Mouse (Mus musculus) lung, postnatal 0 days (tissue): Measurements from ENCODE around the gene Zfp316. TPM values are rescaled to one million over a fixed set of nuclear protein-coding genes. Genes with fewer than 3 reads are reported as not detected.

Experiments
- ATAC-seq: fragments of 200-750 bp; cut with Nextera tagmentation; 2 replicates; pipeline ENCODE4 v1.8.0; 2017; ENCODE audit warnings: moderate library complexity
- DNase-seq: peaks from one replicate; pipeline ENCODE4 v3.0.0-alpha.2; 2016; ENCODE audit warnings: low spot score
- H3K27ac ChIP-seq: fragments of 300-500 bp; sonication (generic); 2 replicates; pipeline ENCODE4 v1.5.1; 2014; ENCODE audit warnings: antibody characterized with exemption, mild to moderate bottlenecking, low read length, mixed read lengths
- H3K27me3 ChIP-seq: fragments of 300-500 bp; sonication (generic); replicated peaks from 2 replicates; pipeline ENCODE4 v1.6.1; 2014; ENCODE audit warnings: low read length, mixed read lengths; ENCODE audit not compliant: insufficient read depth
- H3K36me3 ChIP-seq: fragments of 300-500 bp; sonication (generic); 2 replicates; pipeline ENCODE4 v1.6.1; 2014; ENCODE audit warnings: low read length, mixed read lengths; ENCODE audit not compliant: insufficient read depth
- H3K4me1 ChIP-seq: fragments of 300-500 bp; sonication (generic); 2 replicates; pipeline ENCODE4 v1.6.1; 2014; ENCODE audit warnings: antibody characterized with exemption, low read depth, low read length, mixed read lengths; ENCODE audit not compliant: insufficient read depth
- H3K4me2 ChIP-seq: fragments of 300-500 bp; sonication (generic); replicated peaks from 2 replicates; pipeline ENCODE4 v1.6.1; 2014; ENCODE audit warnings: low read depth, mild to moderate bottlenecking, low read length, moderate library complexity, mixed read lengths
- H3K4me3 ChIP-seq: fragments of 300-500 bp; sonication (generic); 2 replicates; pipeline ENCODE4 v1.5.1; 2014; ENCODE audit warnings: low read depth, low read length
- H3K9ac ChIP-seq: fragments of 300-500 bp; sonication (generic); replicated peaks from 2 replicates; pipeline ENCODE4 v1.6.1; 2014; ENCODE audit warnings: low read depth, mild to moderate bottlenecking
- H3K9me3 ChIP-seq: fragments of 300-500 bp; sonication (generic); 2 replicates; pipeline ENCODE4 v1.6.1; 2016; ENCODE audit warnings: low read length, mixed read lengths
- CTCF ChIP-seq: IDR thresholded peaks from 2 replicates; pipeline ENCODE4 v1.5.1; 2016; ENCODE audit warnings: antibody characterized with exemption, mild to moderate bottlenecking
- EP300 ChIP-seq: IDR thresholded peaks from 2 replicates; pipeline ENCODE4 v1.6.1; 2016; ENCODE audit warnings: antibody characterized with exemption, mild to moderate bottlenecking, control low read depth
- WGBS: fragments of 180-500 bp; shearing (Covaris S2); extraction: QIAGEN DNeasy Blood & Tissue Kit; methylation state at CpG from one replicate; pipeline ENCODE4 v1.1.7; 2014; 5-methylcytosine and 5-hydroxymethylcytosine counted together
- polyA plus RNA-seq: library from polyadenylated mRNA; unstranded; fragments of >200 nt; fragmentation: Nextera tagmentation; extraction: Ambion mirVana; gene quantifications from 2 replicates; pipeline ENCODE4 v1.2.1, GENCODE M21; 2015

Gene Zfp316
- polyA plus RNA-seq, 1 experiment from 2014 or later: 1.4 TPM

DNA sequence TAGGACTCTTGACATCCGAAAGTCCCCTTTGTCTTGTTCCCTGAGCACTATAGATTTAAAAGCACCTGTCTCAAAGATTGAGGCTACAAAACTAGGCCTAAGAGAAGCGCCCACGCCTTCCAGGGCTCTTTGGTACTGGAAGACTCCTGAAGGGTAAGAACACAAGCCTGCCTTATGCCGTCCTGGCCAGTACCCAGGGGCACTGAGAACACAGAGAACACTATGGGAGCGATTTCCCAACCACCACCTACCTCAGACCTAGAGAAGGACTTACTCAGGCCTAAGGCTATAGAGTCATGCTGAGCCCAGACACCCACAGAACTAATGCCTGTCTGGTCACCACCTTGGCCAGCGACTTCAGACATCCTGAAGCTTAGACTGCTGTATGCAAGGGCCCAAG, 3.0 kb downstream of the Zfp316 start:
- TF ChIP-seq EP300 (no peak), CTCF (no peak)
- Histone ChIP-seq H3K9me3 (no peaks in the 10 kb centered on the region), H3K27ac (no peak overlapping the region), H3K4me2 (no peak overlapping the region), H3K4me1 (no peaks in the 10 kb centered on the region), H3K27me3 (no peaks in the 10 kb centered on the region), H3K36me3 (no peaks in the 10 kb centered on the region), H3K4me3 (no peak overlapping the region), H3K9ac (no peak overlapping the region)
- ATAC-seq (no peak), DNase-seq (no peak)
- WGBS: 88% methylated on average over 6 of the region's 6 CpGs

DNA sequence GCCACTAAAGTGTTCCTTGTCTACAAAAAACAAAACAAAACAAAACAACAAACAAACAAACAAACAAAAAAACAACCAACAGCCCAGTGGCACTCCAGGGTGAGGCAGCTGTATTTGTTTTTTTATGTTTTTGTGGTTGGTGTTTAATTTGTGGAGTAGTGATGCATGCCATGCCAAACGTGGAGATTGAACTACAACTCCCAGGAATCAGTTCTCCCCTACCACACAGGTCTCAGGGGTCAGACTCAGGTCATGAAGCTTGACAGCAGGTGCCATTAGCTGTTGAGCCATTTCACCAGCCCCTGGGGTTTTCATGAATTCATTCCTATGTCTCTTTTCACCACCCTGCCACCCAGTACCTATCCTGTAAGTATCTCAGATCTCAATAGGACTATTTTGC, 4.4 kb downstream of the Zfp316 start:
- WGBS: 30% methylated on average over 1 of the region's 1 CpGs
- ATAC-seq: no peak
- Histone ChIP-seq H3K4me1 (no peaks in the 10 kb centered on the region), H3K36me3 (no peaks in the 10 kb centered on the region; the same call in 1 of the 2 replicates), H3K27me3 (no peaks in the 10 kb centered on the region), H3K27ac (no peak overlapping the region), H3K4me2 (no peak overlapping the region), H3K9ac (no peak overlapping the region), H3K4me3 (no peak overlapping the region), H3K9me3 (no peaks in the 10 kb centered on the region)
- DNase-seq: no peak
- TF ChIP-seq CTCF: no peak
- no peak for TF ChIP-seq EP300

DNA sequence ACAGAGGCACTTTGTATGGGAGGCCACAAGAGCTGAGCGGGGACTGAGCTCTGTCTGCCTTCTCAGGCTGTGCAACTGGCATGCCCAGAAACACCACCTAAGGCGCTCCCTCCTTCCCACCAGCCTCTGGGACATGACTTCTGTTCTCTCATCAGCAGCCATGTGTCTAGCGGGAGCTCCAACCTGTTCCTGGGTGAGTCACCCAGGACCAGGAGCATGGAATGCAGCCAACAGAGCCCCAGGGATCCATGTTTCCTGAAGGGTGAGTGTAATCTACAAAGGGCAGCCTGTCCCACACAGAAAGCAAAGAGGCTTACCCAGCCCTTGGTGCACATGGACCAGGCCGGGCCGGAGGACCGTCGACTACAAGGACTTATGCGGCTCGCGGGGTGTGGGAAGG, 5.1 kb downstream of the Zfp316 start:
- Histone ChIP-seq H3K9me3 (no peaks in the 10 kb centered on the region), H3K9ac (no peak overlapping the region), H3K4me2 (no peak overlapping the region), H3K27me3 (no peaks in the 10 kb centered on the region), H3K4me3 (no peak overlapping the region), H3K27ac (no peak overlapping the region), H3K36me3 (no peaks in the 10 kb centered on the region; the same call in 1 of the 2 replicates), H3K4me1 (no peaks in the 10 kb centered on the region)
- ATAC-seq: no peak
- TF ChIP-seq CTCF (no peak), EP300 (no peak)
- WGBS: 70% methylated on average over 10 of the region's 10 CpGs
- DNase-seq: no peak

DNA sequence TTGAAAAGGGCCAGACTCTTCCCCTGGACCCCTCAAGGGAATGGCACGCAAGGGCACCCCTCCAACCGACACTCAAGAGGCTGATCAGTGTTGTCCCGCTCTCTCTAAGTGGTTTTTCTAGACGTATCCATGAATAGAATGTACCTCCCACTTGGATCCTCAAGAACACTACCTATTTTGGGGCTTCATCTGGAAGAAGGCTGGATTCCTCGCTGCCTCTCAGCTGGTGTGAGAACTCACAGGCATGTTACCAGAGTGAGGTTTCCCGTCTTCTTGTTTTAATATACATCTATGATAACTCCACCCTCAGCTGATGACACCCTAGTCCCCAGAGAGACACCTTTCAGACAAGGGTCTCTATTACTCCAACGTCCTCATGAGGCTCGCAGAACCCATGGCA, 8.2 kb downstream of the Zfp316 start:
- no peak for ATAC-seq

DNA sequence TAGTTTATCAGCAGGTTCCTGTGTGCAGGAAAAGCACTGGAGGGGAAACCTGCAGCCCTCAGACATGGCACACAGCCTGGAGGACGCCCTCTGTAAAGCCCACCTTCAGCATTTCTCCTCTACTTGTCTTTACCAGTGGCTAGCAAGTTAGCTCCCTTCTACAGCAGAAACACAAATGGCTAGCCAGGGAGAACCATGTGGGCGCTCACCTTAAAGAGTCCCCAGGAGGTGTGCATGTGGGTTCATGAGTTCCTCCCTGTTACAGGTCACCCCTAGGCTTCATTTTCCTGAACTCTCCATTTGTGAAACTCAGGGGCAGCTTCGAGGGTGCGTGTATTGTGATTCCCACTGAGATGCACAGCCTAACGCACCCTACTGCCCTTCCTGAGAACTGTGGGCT, 14.0 kb downstream of the Zfp316 start:
- Histone ChIP-seq H3K4me3 (no peak overlapping the region), H3K27ac (no peak overlapping the region), H3K4me1 (peaks cover 8% of the 10 kb centered on the region; the same call in 1 of the 2 replicates), H3K9me3 (no peaks in the 10 kb centered on the region), H3K36me3 (no peaks in the 10 kb centered on the region; the same call in 1 of the 2 replicates), H3K27me3 (peaks cover 47% of the 10 kb centered on the region), H3K9ac (no peak overlapping the region), H3K4me2 (no peak overlapping the region)
- 92% methylated on average over 5 of the region's 5 CpGs for WGBS
- DNase-seq (no peak), ATAC-seq (no peak)
- TF ChIP-seq EP300 (no peak), CTCF (no peak)

More for the DNA sequence above, 8.2 kb downstream of the Zfp316 start:
- Histone ChIP-seq H3K4me3 (no peak overlapping the region), H3K27ac (no peak overlapping the region), H3K4me1 (no peaks in the 10 kb centered on the region), H3K27me3 (no peaks in the 10 kb centered on the region), H3K9me3 (no peaks in the 10 kb centered on the region), H3K36me3 (no peaks in the 10 kb centered on the region; the same call in 1 of the 2 replicates), H3K9ac (no peak overlapping the region), H3K4me2 (no peak overlapping the region)
- no peak for DNase-seq
- WGBS: 90% methylated on average over 8 of the region's 8 CpGs
- TF ChIP-seq CTCF (no peak), EP300 (no peak)

DNA sequence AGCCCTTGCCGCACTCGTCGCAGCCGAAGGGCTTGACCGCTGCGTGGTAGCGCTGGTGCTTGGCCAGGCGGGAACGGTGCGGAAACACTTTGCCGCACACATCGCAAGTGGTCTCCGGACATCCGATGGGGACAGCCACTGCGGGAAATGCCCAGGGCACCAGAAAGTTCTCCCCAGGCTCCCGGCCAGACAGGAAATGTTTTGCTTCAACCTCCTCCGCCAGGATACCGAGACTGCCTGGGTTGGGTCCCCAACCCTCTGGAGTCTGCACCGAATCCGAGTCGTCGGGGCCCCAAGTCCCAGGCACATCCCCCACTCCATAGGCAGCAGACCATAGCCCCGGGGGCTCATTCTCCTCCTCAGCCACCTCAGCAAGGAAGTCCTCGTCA, 14.7 kb downstream of the Zfp316 start:
- Histone ChIP-seq H3K27ac (no peak overlapping the region), H3K9me3 (no peaks in the 10 kb centered on the region), H3K4me3 (no peak overlapping the region), H3K36me3 (no peaks in the 10 kb centered on the region; the same call in 1 of the 2 replicates), H3K27me3 (peaks cover 47% of the 10 kb centered on the region), H3K4me1 (peaks cover 8% of the 10 kb centered on the region; the same call in 1 of the 2 replicates), H3K9ac (no peak overlapping the region), H3K4me2 (peak overlapping the region; percentile 19; the same call in 1 of the 2 replicates)
- TF ChIP-seq EP300 (no peak), CTCF (no peak)
- DNase-seq (no peak), ATAC-seq (no peak)
- 37% methylated on average over 24 of the region's 24 CpGs for WGBS
